Mouse (Mus musculus) mature B cell (primary cell): ENCODE data around the gene Nptx2.

Experiments used
- in situ Hi-C: fragments of 300-500 bp; cut with MboI; formaldehyde crosslinking; loops from 2 replicates; pipeline ENCODE4 v1.14.3; 2019

Gene Nptx2

DNA sequence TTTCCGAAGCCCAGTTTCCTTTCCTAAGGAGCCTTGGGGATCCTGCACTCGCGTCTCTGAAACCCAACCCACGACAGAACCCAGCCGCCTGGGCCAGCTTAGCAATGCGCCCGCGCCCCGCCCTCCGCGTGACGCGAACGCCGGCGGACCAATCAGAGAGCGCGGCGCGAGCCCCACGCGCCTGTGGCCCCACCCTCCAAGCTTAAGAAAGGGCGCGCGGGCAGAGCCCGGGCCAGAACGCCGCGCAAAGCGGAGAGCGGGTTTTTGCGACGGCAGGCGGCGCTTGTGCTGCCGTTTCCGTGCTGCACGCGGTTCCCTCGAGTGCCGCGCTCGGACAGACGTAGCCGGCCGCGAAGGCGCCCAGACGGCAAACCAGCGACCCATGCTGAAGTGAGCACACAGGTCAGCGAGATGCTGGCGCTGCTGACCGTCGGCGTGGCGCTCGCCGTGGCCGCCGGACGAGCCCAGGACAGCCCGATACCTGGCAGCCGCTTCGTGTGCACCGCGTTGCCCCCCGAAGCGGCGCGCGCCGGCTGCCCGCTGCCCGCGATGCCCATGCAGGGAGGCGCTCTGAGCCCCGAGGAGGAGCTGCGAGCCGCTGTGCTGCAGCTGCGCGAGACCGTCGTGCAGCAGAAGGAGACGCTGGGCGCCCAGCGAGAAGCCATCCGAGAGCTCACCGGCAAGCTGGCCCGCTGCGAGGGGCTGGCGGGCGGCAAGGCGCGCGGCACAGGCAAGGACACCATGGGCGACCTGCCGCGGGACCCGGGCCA, at the start of gene Nptx2:
Gene Nptx2 (plus strand): TSS at position 250 of the 770 bp plus-strand sequence.
- in situ Hi-C loops = no loop called here

GRCm38 (mm10) chr5:144496481-144496880, 49.2 kb upstream of the Nptx2 start:
- in situ Hi-C loops = no loop called here

GRCm38 (mm10) chr5:144504239-144504638, 41.5 kb upstream of the Nptx2 start:
- in situ Hi-C loops = no loop called here

GRCm38 (mm10) chr5:144505731-144506130, 40.0 kb upstream of the Nptx2 start:
- in situ Hi-C loops = no loop called here

GRCm38 (mm10) chr5:144506156-144506555, 39.5 kb upstream of the Nptx2 start:
- in situ Hi-C loops = no loop called here

- in situ Hi-C loops = no loop called here
Measured at GRCm38 (mm10) chr5:144506689-144507552, 38.8 kb upstream of the Nptx2 start.

DNA sequence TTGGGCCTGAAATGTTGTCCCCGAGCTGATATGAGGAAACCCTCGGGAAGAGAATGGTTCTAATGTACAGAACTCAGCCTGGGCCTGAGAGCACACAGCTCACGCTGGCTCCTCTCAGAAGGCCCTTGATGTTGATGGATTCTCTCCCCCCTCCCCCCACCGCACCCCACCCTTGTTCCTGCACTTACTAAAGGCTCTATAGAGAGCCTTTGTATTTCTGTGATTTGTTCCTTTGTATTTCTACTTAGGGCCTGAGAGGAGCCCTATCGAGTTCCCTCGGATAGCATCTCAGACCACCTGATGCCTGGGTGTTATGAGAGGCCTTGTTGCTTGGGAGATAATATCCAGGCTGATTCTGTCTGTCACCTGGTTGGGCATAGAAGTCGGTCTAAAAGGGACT, 36.3 kb upstream of the Nptx2 start:
- in situ Hi-C loops = no loop called here

- in situ Hi-C loops = no loop called here
Measured at GRCm38 (mm10) chr5:144514738-144515137, 31.0 kb upstream of the Nptx2 start.

GRCm38 (mm10) chr5:144515241-144515640, 30.5 kb upstream of the Nptx2 start:
- in situ Hi-C loops = no loop called here

- in situ Hi-C loops = no loop called here
Measured at GRCm38 (mm10) chr5:144520096-144520495, 25.6 kb upstream of the Nptx2 start.

DNA sequence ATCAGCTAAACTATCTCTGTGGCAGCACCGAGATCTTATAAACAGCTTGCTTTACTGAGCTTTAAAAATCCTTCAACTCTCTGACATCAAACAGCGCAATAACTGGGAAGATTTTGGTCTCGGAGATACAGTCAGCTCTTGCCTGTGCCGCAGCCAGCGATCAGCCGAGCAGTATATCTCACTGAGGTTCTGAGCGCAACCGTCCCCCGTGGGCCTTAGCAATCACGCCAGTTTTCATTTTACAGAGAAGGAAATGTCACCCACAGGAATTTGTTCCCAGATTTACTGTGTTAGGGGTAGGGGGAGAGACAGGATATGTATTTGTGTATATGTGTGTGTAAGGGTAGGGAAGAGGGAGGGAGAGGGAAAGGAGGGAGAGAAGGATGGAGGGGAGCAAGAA, 20.9 kb upstream of the Nptx2 start:
- in situ Hi-C loops = no loop called here

DNA sequence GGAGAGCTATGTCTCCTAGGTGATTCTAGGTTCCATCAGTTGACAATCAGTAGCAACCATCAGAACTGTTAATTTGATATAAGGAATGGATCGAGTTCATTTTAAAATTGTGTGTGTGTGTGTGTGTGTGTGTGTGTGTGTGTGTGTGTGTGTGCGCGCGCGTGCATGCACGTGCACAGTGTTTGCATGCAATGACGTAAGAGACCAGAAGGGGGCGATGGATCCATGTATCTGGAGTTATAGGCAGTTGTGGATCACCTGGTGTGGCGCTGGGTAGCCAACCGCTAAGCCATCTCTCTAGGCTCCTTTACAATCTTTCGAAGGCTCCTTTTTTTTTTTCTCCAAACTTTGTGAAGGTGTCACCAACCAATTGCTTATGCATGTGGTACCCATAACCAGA, 16.6 kb upstream of the Nptx2 start:
- in situ Hi-C loops = no loop called here

DNA sequence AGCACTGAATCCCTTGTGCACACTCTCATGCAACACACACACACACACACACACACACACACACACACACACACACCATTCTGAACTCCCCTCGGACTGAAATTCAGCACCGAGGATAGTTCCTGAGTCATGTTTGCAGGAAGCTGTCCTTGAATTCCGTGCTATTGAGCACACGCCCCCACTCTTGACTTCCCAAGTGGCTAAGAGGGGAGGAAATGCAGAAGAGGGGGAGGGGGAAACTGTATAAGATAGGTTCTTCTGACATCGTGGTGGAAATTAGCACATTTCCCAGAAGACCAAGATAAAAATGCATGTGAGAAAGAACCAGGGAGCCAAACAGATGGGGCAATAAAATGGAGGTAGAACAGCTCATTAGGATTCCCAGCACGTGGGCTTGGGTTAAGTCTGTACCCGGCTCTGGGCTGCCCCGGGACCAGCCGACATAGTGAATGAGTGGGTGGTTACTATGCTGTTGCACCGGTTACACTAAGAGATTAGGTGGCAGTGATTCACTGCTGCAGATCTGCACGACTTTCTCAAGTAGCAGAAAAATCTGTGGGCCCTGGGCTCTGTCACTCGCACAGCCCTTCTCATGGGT, 2.9 kb upstream of the Nptx2 start:
- in situ Hi-C loops = no loop called here

DNA sequence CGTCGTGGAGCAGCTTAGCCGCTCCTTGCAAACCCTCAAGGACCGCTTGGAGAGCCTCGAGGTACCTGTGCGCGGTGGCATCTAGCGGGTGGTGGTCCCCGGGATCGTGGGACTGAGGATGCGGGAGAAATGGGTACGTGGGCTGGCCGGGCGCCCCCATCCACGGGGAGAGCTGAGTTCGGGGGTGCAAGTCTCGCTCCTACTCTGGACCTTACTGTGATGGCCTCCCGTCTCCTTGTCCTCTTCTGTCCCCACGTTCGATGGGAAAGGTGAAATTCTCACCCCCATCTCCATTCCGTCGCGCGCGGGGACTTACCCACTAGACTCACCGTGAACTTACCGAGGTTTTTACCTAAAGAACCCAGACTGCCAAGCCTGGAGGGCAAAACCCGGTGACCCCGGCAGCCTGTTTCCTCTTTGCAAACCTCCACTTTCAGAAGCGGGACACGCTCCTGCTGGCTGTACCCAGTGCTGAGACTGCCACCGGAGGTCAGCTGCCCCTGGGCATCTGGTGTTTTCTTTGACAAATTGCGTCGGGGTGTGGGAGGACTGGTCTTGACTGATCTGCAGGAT, 807 bp downstream of the Nptx2 start:
- in situ Hi-C loops = no loop called here

- in situ Hi-C loops = no loop called here
Measured at GRCm38 (mm10) chr5:144547333-144547878, 1.7 kb downstream of the Nptx2 start.

DNA sequence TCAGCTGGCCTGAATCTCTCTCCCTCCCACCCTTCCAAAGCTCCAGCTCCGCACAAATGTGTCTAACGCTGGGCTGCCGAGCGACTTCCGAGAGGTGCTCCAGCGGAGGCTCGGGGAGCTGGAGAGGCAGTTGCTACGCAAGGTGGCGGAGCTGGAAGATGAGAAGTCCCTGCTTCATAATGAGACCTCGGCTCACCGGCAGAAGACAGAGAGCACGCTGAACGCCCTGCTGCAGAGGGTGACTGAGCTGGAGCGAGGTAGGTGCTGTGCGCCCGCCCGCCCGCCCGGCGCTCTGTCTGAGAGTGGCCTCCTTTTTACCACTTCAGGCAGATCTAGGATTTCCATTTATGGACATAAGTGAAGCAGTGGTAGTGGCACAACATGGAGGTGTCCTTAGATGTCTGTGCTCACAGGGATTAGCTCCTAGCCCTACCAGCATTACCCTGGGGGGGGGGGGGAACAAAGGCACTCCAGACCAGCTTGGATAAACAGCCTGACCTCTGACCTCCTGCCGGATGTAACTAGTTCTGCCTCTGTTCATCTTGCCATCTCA, 2.5 kb downstream of the Nptx2 start:
- in situ Hi-C loops = no loop called here

DNA sequence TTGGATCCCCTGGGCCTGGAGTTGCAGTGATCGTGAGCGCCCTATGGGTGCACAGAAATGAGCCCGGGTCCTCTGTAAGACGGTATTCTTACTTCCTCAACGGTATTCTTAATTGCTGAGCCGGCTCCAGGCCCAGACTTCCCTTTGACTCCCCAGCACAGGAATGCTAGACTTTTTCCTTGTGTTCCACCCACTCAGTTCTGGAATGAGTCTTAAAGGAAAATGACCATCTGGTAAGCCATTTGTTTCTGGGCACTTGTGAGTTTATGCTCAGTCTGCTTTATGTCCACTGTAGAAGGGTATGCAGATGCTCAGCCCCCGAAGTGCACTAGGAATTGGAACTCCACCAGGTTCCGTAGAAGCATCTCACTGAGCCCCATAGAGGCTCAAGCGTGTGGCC, 4.3 kb downstream of the Nptx2 start:
- in situ Hi-C loops = no loop called here

GRCm38 (mm10) chr5:144550622-144551137, 5.0 kb downstream of the Nptx2 start:
- in situ Hi-C loops = no loop called here

DNA sequence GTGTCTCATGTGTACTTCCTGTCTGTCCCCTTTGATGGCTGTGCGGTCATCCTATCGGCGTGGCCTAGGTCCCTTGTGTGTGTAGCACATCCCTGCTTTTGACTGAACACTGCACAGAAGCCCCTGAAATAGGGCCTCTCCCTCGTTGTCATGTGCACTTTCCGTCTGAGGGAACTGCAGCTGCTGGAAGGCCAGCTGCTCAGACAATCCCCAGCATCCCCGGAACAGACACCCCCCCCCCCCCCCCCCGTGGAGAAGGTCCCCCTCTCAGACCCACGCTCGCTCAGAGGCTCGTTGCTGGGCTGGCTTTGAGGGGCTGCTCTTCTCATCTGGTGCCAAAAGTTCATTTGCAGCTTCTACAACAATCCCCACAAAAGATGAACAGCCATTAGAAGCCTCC, 11.0 kb downstream of the Nptx2 start:
- in situ Hi-C loops = no loop called here

- in situ Hi-C loops = no loop called here
Measured at GRCm38 (mm10) chr5:144557363-144557762, 11.7 kb downstream of the Nptx2 start.

- in situ Hi-C loops = no loop called here
Measured at GRCm38 (mm10) chr5:144558481-144558880, 12.8 kb downstream of the Nptx2 start.
